Mouse (Mus musculus) forebrain, embryonic 15.5 days (tissue): ENCODE measurements around the gene S100a13. TPM values are rescaled to one million over a fixed set of nuclear protein-coding genes. Genes with fewer than 3 reads are reported as not detected.
A peak's percentile ranks its signal among the peaks of the same experiment; 100 is the strongest.

Experiments used
- ATAC-seq: fragments of 200-750 bp; cut with Nextera tagmentation; replicated peaks from 2 replicates; pipeline ENCODE4 v1.8.0; 2017; ENCODE audit warnings: mild to moderate bottlenecking, moderate TSS enrichment, moderate library complexity
- H3K27ac ChIP-seq: fragments of 300-500 bp; sonication (generic); replicated peaks from 2 replicates; pipeline ENCODE4 v1.5.1; 2015; ENCODE audit warnings: mild to moderate bottlenecking, inconsistent platforms
- H3K27me3 ChIP-seq: fragments of 300-500 bp; sonication (generic); 2 replicates; pipeline ENCODE4 v1.6.1; 2015; ENCODE audit warnings: inconsistent platforms
- H3K36me3 ChIP-seq: fragments of 300-500 bp; sonication (generic); 2 replicates; pipeline ENCODE4 v1.6.1; 2015; ENCODE audit warnings: mild to moderate bottlenecking, inconsistent platforms
- H3K4me1 ChIP-seq: fragments of 300-500 bp; sonication (generic); 2 replicates; pipeline ENCODE4 v1.6.1; 2015; ENCODE audit warnings: inconsistent platforms
- H3K4me2 ChIP-seq: fragments of 300-500 bp; sonication (generic); replicated peaks from 2 replicates; pipeline ENCODE4 v1.6.1; 2015; ENCODE audit warnings: mild to moderate bottlenecking, inconsistent platforms
- H3K4me3 ChIP-seq: fragments of 300-500 bp; sonication (generic); 2 replicates; pipeline ENCODE4 v1.5.1; 2015; ENCODE audit warnings: mild to moderate bottlenecking, inconsistent platforms
- H3K9ac ChIP-seq: fragments of 300-500 bp; sonication (generic); replicated peaks from 2 replicates; pipeline ENCODE4 v1.6.1; 2015; ENCODE audit warnings: mild to moderate bottlenecking, inconsistent platforms
- H3K9me3 ChIP-seq: fragments of 300-500 bp; sonication (generic); 2 replicates; pipeline ENCODE4 v1.6.1; 2016; ENCODE audit warnings: inconsistent platforms
- whole genome bisulfite sequencing: fragments of 180-500 bp; shearing (Covaris S2); methylation state at CpG from one replicate; pipeline ENCODE4 v1.1.7; 2015; ENCODE audit warnings: mixed read lengths; 5-methylcytosine and 5-hydroxymethylcytosine counted together
- polyA plus RNA-seq: library from polyadenylated mRNA; unstranded; fragments of >200 nt; fragmentation: Nextera tagmentation; extraction: Ambion mirVana; gene quantifications from 2 replicates; pipeline ENCODE4 v1.2.1, GENCODE M21; 2015

S100a13 gene
- polyA plus RNA-seq, 1 experiment from 2014 or later: 8.5 TPM

- Histone ChIP-seq H3K4me3 (peak overlapping the region; percentile 99), H3K4me1 (peaks cover 40% of the 10 kb centered on the region), H3K36me3 (peaks cover 26% of the 10 kb centered on the region), H3K27ac (peak overlapping the region; percentile 95), H3K27me3 (peaks cover 4% of the 10 kb centered on the region; the same call in 1 of the 2 replicates), H3K9ac (no peak overlapping the region), H3K9me3 (no peaks in the 10 kb centered on the region), H3K4me2 (peak overlapping the region; percentile 44)
- 11% methylated on average over 2 of the region's 2 CpGs for WGBS
- ATAC-seq: peak; percentile 12
Measured at GRCm38 (mm10) chr3:90509747-90510123, 4.5 kb upstream of the S100a13 start.

DNA sequence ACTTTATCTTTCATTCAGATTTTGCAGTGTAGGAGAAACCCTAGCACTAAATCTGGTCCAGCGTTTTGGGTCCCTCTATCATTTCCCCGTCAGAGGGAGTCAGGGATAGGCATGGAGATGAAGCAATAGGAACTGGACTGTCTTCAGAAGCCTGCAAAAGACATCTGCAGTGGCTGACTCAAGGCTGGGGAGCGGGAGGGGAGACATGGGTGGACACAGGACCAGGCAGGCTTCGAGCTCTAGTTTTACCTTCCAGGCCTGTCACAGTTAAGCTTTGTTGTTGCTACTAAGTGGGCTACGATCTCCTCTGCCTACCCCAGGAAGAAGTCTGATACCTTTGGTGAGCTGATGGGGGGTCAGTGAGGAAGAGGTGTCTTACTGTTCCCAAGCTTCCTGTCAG, 2.0 kb upstream of the S100a13 start:
- Histone ChIP-seq H3K4me2 (no peak overlapping the region), H3K9me3 (no peaks in the 10 kb centered on the region), H3K27ac (no peak overlapping the region), H3K4me1 (peaks cover 29% of the 10 kb centered on the region), H3K27me3 (peaks cover 4% of the 10 kb centered on the region; the same call in 1 of the 2 replicates), H3K9ac (no peak overlapping the region), H3K36me3 (peaks cover 2% of the 10 kb centered on the region; the same call in 1 of the 2 replicates), H3K4me3 (no peak overlapping the region)
- WGBS: 84% methylated on average over 5 of the region's 5 CpGs
- ATAC-seq: no peak

- Histone ChIP-seq H3K9me3 (no peaks in the 10 kb centered on the region), H3K9ac (no peak overlapping the region), H3K27ac (no peak overlapping the region), H3K4me1 (peaks cover 20% of the 10 kb centered on the region), H3K4me3 (no peak overlapping the region), H3K36me3 (no peaks in the 10 kb centered on the region), H3K27me3 (peaks cover 4% of the 10 kb centered on the region; the same call in 1 of the 2 replicates), H3K4me2 (no peak overlapping the region)
- 78% methylated on average over 9 of the region's 9 CpGs for WGBS
- ATAC-seq: no peak
Measured at GRCm38 (mm10) chr3:90512948-90513642, 1.1 kb upstream of the S100a13 start.

DNA sequence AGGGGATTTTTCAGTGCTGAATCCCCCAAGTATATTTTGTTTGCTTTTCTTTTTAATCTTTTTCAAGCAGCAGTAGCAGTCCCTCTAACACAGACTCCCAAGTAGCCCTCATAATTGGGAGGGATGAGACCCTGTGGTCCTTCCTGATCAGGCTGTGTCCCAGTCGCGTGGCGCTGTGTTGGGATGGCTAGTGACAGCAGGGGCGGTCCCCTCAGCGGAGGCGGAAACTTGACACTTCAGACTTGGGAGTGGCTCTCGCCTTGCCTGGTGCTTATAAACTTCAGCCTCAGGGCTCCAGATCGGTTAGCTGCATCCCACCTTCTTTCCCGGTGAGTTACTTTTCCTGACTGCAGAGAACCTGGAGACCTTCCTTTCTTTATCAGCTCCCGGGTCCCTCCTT, 456 bp downstream of the S100a13 start:
- Histone ChIP-seq H3K4me3 (peak overlapping the region; percentile 36), H3K27me3 (peaks cover 4% of the 10 kb centered on the region; the same call in 1 of the 2 replicates), H3K4me1 (peaks cover 15% of the 10 kb centered on the region), H3K27ac (no peak overlapping the region), H3K36me3 (no peaks in the 10 kb centered on the region), H3K9me3 (no peaks in the 10 kb centered on the region), H3K4me2 (peak overlapping the region; percentile 60), H3K9ac (peak overlapping the region; percentile 39)
- ATAC-seq: peak; percentile 63
- WGBS: 2% methylated on average over 10 of the region's 10 CpGs

DNA sequence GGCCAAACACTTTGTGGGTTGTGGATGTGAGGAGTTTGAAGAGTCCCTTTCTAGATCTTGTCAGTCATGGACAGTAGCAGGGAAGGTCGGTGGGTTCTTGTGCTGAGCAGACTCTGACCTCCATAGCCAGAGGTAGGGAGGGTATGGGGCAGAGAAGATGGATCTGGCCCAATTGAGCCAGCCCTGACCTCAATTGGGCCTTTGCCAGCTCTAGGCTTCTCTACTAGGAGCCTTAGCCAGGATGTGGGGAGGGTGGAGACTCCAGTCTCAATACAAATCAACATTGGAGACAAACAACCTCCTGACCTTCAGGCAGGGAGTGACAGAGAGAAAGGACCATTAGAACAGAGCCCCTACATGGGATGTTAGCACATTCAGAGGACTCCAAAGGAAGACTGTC, 1.0 kb downstream of the S100a13 start:
- H3K27me3 ChIP-seq: peaks cover 4% of the 10 kb centered on the region; the same call in 1 of the 2 replicates
- no peaks in the 10 kb centered on the region for H3K9me3 ChIP-seq
- no peak overlapping the region for H3K27ac ChIP-seq
- H3K4me2 ChIP-seq: peak overlapping the region; percentile 60
- peaks cover 13% of the 10 kb centered on the region for H3K4me1 ChIP-seq
- H3K36me3 ChIP-seq: no peaks in the 10 kb centered on the region
- H3K4me3 ChIP-seq: peak overlapping the region; percentile 36
- WGBS: 69% methylated on average over 1 of the region's 1 CpGs
- H3K9ac ChIP-seq: peak overlapping the region; percentile 39; the same call in 1 of the 2 replicates
- no peak for ATAC-seq

GRCm38 (mm10) chr3:90515789-90516188, 1.6 kb downstream of the S100a13 start:
- Histone ChIP-seq H3K27me3 (peaks cover 4% of the 10 kb centered on the region; the same call in 1 of the 2 replicates), H3K4me1 (peaks cover 13% of the 10 kb centered on the region), H3K27ac (no peak overlapping the region), H3K9ac (no peak overlapping the region), H3K9me3 (no peaks in the 10 kb centered on the region), H3K36me3 (no peaks in the 10 kb centered on the region), H3K4me2 (no peak overlapping the region), H3K4me3 (no peak overlapping the region)
- 90% methylated on average over 4 of the region's 4 CpGs for WGBS
- no peak for ATAC-seq

GRCm38 (mm10) chr3:90517711-90518110, 3.5 kb downstream of the S100a13 start:
- Histone ChIP-seq H3K36me3 (no peaks in the 10 kb centered on the region), H3K4me1 (peaks cover 13% of the 10 kb centered on the region), H3K9ac (no peak overlapping the region), H3K4me3 (no peak overlapping the region), H3K4me2 (no peak overlapping the region), H3K27ac (no peak overlapping the region), H3K27me3 (peaks cover 4% of the 10 kb centered on the region; the same call in 1 of the 2 replicates), H3K9me3 (no peaks in the 10 kb centered on the region)
- WGBS: 84% methylated on average over 4 of the region's 4 CpGs
- ATAC-seq: no peak

- WGBS: 70% methylated on average over 4 of the region's 4 CpGs
- Histone ChIP-seq H3K27ac (no peak overlapping the region), H3K9me3 (no peaks in the 10 kb centered on the region), H3K27me3 (no peaks in the 10 kb centered on the region), H3K9ac (no peak overlapping the region), H3K4me1 (no peaks in the 10 kb centered on the region), H3K36me3 (no peaks in the 10 kb centered on the region), H3K4me3 (no peak overlapping the region), H3K4me2 (no peak overlapping the region)
- ATAC-seq: no peak
Measured at GRCm38 (mm10) chr3:90525421-90525820, 11.2 kb downstream of the S100a13 start.

GRCm38 (mm10) chr3:90526076-90526475, 11.8 kb downstream of the S100a13 start:
- Histone ChIP-seq H3K27me3 (no peaks in the 10 kb centered on the region), H3K4me2 (no peak overlapping the region), H3K9ac (no peak overlapping the region), H3K27ac (no peak overlapping the region), H3K4me3 (no peak overlapping the region), H3K4me1 (no peaks in the 10 kb centered on the region), H3K36me3 (no peaks in the 10 kb centered on the region), H3K9me3 (no peaks in the 10 kb centered on the region)
- 87% methylated on average over 2 of the region's 2 CpGs for WGBS
- no peak for ATAC-seq

DNA sequence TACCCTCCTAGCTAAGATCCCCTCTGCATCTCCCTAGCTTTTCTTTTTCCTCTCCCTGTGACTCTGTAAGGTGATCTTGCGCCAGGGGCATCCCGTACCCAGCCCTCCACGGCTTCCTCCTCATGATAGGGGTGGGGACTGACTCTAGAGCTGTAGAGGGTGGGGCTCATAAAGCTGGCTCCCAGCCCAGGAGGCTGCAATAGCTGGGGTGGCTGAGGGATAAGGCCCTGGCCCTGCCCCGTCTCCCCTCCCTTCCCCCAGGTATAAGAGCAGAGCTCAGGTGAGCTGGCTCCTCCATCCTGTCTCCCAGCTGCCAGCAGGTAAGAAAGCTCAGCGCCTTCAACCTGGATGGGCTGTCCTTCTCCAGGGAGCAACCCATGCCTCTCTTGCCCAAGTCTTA, 12.3 kb downstream of the S100a13 start, which contains the start of gene S100a14:
Gene S100a14 (plus strand): TSS at position 277 of the 400 bp plus-strand sequence.
- Histone ChIP-seq H3K9ac (no peak within 1 kb of the TSS), H3K4me2 (no peak within 1 kb of the TSS), H3K4me1 (no peaks in the 10 kb centered on the region), H3K27ac (no peak within 1 kb of the TSS), H3K9me3 (no peaks in the 10 kb centered on the region), H3K4me3 (no peak within 1 kb of the TSS), H3K36me3 (no peaks in the 10 kb centered on the region), H3K27me3 (no peaks in the 10 kb centered on the region)
- WGBS: 71% methylated on average over 5 of the region's 5 CpGs
- ATAC-seq: no peak

GRCm38 (mm10) chr3:90527291-90527873, 13.1 kb downstream of the S100a13 start:
- no peaks in the 10 kb centered on the region for H3K27me3 ChIP-seq
- no peak overlapping the region for H3K9ac ChIP-seq
- no peaks in the 10 kb centered on the region for H3K36me3 ChIP-seq
- no peak overlapping the region for H3K4me3 ChIP-seq
- no peaks in the 10 kb centered on the region for H3K9me3 ChIP-seq
- H3K27ac ChIP-seq: no peak overlapping the region
- H3K4me2 ChIP-seq: no peak overlapping the region
- no peaks in the 10 kb centered on the region for H3K4me1 ChIP-seq
- 83% methylated on average over 7 of the region's 7 CpGs for WGBS
- no peak for ATAC-seq

- Histone ChIP-seq H3K36me3 (no peaks in the 10 kb centered on the region), H3K4me3 (no peak overlapping the region), H3K27me3 (no peaks in the 10 kb centered on the region), H3K4me2 (no peak overlapping the region), H3K27ac (no peak overlapping the region), H3K9ac (no peak overlapping the region), H3K4me1 (no peaks in the 10 kb centered on the region), H3K9me3 (no peaks in the 10 kb centered on the region)
- ATAC-seq: no peak
- WGBS: 79% methylated on average over 5 of the region's 5 CpGs
Measured at GRCm38 (mm10) chr3:90531713-90532112, 17.5 kb downstream of the S100a13 start.
